Mouse (Mus musculus): ENCODE data around the gene Mrps24.

Gene Mrps24

GRCm38 (mm10) chr11:5715630-5716105 is at the start of gene Mrps24:
Gene Mrps24, minus strand, starts transcription at chr11:5715680.
- no peak for DNase-seq (ENCODE audit: low spot score)

- no peak for DNase-seq (ENCODE audit: low spot score)
These were observed 47.1 kb upstream of the Mrps24 start for GRCm38 (mm10) chr11:5762633-5762982.

GRCm38 (mm10) chr11:5761820-5762632 is 46.5 kb upstream of the Mrps24 start, which contains the start of gene Urgcp:
Gene Urgcp, minus strand, starts transcription at chr11:5762376.
- DNase-seq (ENCODE audit: low spot score), result peak; percentile 96

GRCm38 (mm10) chr11:5753755-5754154 is 38.3 kb upstream of the Mrps24 start:
- no peak for DNase-seq (ENCODE audit: low spot score)

GRCm38 (mm10) chr11:5744951-5745350 is 29.5 kb upstream of the Mrps24 start:
- no peak for DNase-seq (ENCODE audit: low spot score)

- peak; percentile 12 for DNase-seq (ENCODE audit: low spot score)
These were observed 26.6 kb upstream of the Mrps24 start for GRCm38 (mm10) chr11:5742106-5742505.

GRCm38 (mm10) chr11:5740965-5741627 is 25.6 kb upstream of the Mrps24 start:
- DNase-seq (ENCODE audit: low spot score), result peak; percentile 66

GRCm38 (mm10) chr11:5740599-5740964 is 25.1 kb upstream of the Mrps24 start:
- DNase-seq (ENCODE audit: low spot score), result peak; percentile 59

- DNase-seq (ENCODE audit: low spot score), result no peak
These were observed 24.4 kb upstream of the Mrps24 start for GRCm38 (mm10) chr11:5739846-5740245.

GRCm38 (mm10) chr11:5738888-5739632 is 23.6 kb upstream of the Mrps24 start:
- DNase-seq (ENCODE audit: low spot score), result no peak

GRCm38 (mm10) chr11:5737137-5737536 is 21.7 kb upstream of the Mrps24 start:
- no peak for DNase-seq (ENCODE audit: low spot score)

GRCm38 (mm10) chr11:5734323-5734722 is 18.8 kb upstream of the Mrps24 start:
- no peak for DNase-seq (ENCODE audit: low spot score)

GRCm38 (mm10) chr11:5732401-5732800 is 16.9 kb upstream of the Mrps24 start:
- DNase-seq (ENCODE audit: low spot score), result no peak

GRCm38 (mm10) chr11:5729582-5729981 is 14.1 kb upstream of the Mrps24 start:
- no peak for DNase-seq (ENCODE audit: low spot score)

GRCm38 (mm10) chr11:5718611-5719354 is 3.3 kb upstream of the Mrps24 start:
- DNase-seq (ENCODE audit: low spot score), result no peak

GRCm38 (mm10) chr11:5716938-5717705 is 1.6 kb upstream of the Mrps24 start:
- DNase-seq (ENCODE audit: low spot score), result no peak

GRCm38 (mm10) chr11:5716246-5716645 is 766 bp upstream of the Mrps24 start:
- DNase-seq (ENCODE audit: low spot score), result no peak

- no peak for DNase-seq (ENCODE audit: low spot score)
These were observed 301 bp downstream of the Mrps24 start for GRCm38 (mm10) chr11:5715179-5715578.

GRCm38 (mm10) chr11:5707530-5708353 is 7.7 kb downstream of the Mrps24 start:
- DNase-seq (ENCODE audit: low spot score), result peak; percentile 95

GRCm38 (mm10) chr11:5706874-5707529 is 8.5 kb downstream of the Mrps24 start:
- DNase-seq (ENCODE audit: low spot score), result peak; percentile 12
